Mouse (Mus musculus) ES-E14 (cell line): ENCODE results near the gene Rgs7bp.

Experiments used
- CHD2 ChIP-seq: IDR thresholded peaks from 2 replicates; pipeline ENCODE4 v1.6.1; 2014; ENCODE audit warnings: mild to moderate bottlenecking, low read depth, low read length, inconsistent platforms
- MAFK ChIP-seq: IDR thresholded peaks from 2 replicates; pipeline ENCODE4 v1.6.1; 2014; ENCODE audit warnings: mild to moderate bottlenecking, low read depth, low read length, inconsistent platforms; ENCODE audit not compliant: insufficient read depth
- ZNF384 ChIP-seq: IDR thresholded peaks from 2 replicates; pipeline ENCODE4 v1.6.1; 2012; ENCODE audit warnings: low read depth, low read length, inconsistent platforms

DNA sequence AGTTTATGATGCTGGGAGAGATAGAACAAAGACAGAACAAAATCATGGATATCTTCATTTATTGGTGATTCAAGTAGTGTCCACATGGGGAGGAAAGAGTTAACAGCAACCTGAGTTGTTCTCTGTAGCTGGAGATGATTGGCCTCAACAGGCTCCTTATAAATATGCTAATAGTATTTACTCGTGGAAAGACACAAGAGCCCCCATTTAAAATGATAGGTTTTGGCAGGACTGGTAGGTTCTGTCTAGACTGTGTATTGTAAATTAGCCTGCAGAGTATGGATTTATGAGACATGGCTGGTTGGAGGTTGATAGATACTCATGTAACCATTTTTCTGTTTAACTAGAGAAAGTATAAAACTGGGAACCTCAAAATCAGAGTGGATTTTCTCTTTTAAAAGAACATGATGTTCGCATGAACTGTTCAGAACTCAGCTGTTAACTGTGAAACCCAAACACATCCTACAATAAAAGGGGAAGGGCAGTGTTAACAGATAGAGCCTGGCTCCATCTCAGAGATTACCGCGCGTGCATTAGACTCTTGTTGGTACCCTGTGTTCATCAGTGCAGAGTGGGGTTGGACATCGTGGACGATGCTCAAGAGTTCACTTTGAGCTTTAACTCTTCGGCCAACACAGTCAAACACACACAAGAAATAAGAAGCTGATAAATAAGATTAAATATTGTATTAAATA is 38.9 kb downstream of the Rgs7bp start:
- TF ChIP-seq MAFK, result no peak
- TF ChIP-seq ZNF384, result no peak
- TF ChIP-seq CHD2, result no peak
